Mouse (Mus musculus) forebrain, postnatal 0 days (tissue): Measurements from ENCODE around the gene Tex48. TPM values are rescaled to one million over a fixed set of nuclear protein-coding genes. Genes with fewer than 3 reads are reported as not detected.
A peak's percentile ranks its signal among the peaks of the same experiment; 100 is the strongest.

ENCODE experiments used
- ATAC-seq: fragments of 200-750 bp; cut with Nextera tagmentation; 2 replicates; pipeline ENCODE4 v1.8.0; 2017; ENCODE audit warnings: mild to moderate bottlenecking, moderate library complexity
- DNase-seq: peaks from one replicate; pipeline ENCODE4 v3.0.0-alpha.2; 2015
- H3K27ac ChIP-seq: fragments of 300-500 bp; sonication (generic); 2 replicates; pipeline ENCODE4 v1.5.1; 2014; ENCODE audit warnings: low read depth, mild to moderate bottlenecking, antibody characterized with exemption, low read length, moderate library complexity, mixed read lengths
- H3K27me3 ChIP-seq: fragments of 300-500 bp; sonication (generic); 2 replicates; pipeline ENCODE4 v1.6.1; 2014; ENCODE audit warnings: mild to moderate bottlenecking, low read length, mixed read lengths; ENCODE audit not compliant: insufficient read depth
- H3K36me3 ChIP-seq: fragments of 300-500 bp; sonication (generic); 2 replicates; pipeline ENCODE4 v1.6.1; 2014; ENCODE audit warnings: mild to moderate bottlenecking, moderate library complexity; ENCODE audit not compliant: insufficient read depth
- H3K4me1 ChIP-seq: fragments of 300-500 bp; sonication (generic); 2 replicates; pipeline ENCODE4 v1.6.1; 2014; ENCODE audit warnings: antibody characterized with exemption; ENCODE audit not compliant: insufficient read depth
- H3K4me2 ChIP-seq: fragments of 300-500 bp; sonication (generic); 2 replicates; pipeline ENCODE4 v1.6.1; 2014; ENCODE audit warnings: low read depth, mild to moderate bottlenecking, moderate library complexity
- H3K4me3 ChIP-seq: fragments of 300-500 bp; sonication (generic); 2 replicates; pipeline ENCODE4 v1.5.1; 2014; ENCODE audit warnings: low read depth, low read length, mixed read lengths
- H3K9ac ChIP-seq: fragments of 300-500 bp; sonication (generic); 2 replicates; pipeline ENCODE4 v1.6.1; 2014; ENCODE audit warnings: mild to moderate bottlenecking
- H3K9me3 ChIP-seq: fragments of 300-500 bp; sonication (generic); 2 replicates; pipeline ENCODE4 v1.6.1; 2016; ENCODE audit warnings: low read length
- CTCF ChIP-seq: sonication (generic); IDR thresholded peaks from 2 replicates; pipeline ENCODE4 v1.5.1; 2016; ENCODE audit warnings: antibody characterized with exemption, control low read depth, low read depth
- WGBS: fragments of 180-500 bp; shearing (Covaris S2); extraction: QIAGEN DNeasy Blood & Tissue Kit; methylation state at CpG from one replicate; pipeline ENCODE4 v1.1.7; 2014; 5-methylcytosine and 5-hydroxymethylcytosine counted together
- polyA plus RNA-seq: library from polyadenylated mRNA; unstranded; fragments of >200 nt; fragmentation: Nextera tagmentation; extraction: Ambion mirVana; gene quantifications from 2 replicates; pipeline ENCODE4 v1.2.1, GENCODE M21; 2015
- total RNA-seq: library from RNA; depleted of rRNA; stranded (reverse); fragments of >200 nt; gene quantifications from 2 replicates; pipeline ENCODE4 v1.2.3, GENCODE M21; 2014; rRNA removed

Tex48 gene
- total and polyA plus RNA-seq, 2 experiments from 2014 or later, result not detected

DNA sequence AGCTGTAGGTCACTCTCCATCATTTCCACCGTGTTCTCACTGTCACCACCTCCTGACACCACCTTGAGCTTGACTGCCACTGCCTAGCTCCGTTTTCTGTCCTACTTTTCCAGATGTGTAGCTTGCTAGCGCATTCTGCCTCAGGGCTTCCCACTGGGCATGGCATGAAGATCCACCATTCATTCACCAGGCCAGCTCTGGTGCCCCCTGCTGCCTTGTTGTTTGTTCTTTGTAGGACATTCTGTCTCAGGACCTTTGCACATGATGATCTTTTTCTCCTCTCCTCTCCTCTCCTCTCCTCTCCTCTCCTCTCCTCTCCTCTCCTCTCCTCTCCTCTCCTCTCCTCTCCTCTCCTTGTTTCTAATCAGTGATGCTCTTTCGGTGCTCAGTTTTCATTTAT lies 59.5 kb downstream of the Tex48 start:
- DNase-seq (no peak), ATAC-seq (no peak)
- Histone ChIP-seq H3K4me1 (no peaks in the 10 kb centered on the region), H3K9ac (no peak overlapping the region), H3K4me3 (no peak overlapping the region), H3K27ac (no peak overlapping the region), H3K36me3 (no peaks in the 10 kb centered on the region), H3K4me2 (no peak overlapping the region), H3K27me3 (no peaks in the 10 kb centered on the region; the same call in 1 of the 2 replicates), H3K9me3 (no peaks in the 10 kb centered on the region)
- WGBS, result 87% methylated on average over 4 of the region's 4 CpGs
- TF ChIP-seq CTCF, result no peak

DNA sequence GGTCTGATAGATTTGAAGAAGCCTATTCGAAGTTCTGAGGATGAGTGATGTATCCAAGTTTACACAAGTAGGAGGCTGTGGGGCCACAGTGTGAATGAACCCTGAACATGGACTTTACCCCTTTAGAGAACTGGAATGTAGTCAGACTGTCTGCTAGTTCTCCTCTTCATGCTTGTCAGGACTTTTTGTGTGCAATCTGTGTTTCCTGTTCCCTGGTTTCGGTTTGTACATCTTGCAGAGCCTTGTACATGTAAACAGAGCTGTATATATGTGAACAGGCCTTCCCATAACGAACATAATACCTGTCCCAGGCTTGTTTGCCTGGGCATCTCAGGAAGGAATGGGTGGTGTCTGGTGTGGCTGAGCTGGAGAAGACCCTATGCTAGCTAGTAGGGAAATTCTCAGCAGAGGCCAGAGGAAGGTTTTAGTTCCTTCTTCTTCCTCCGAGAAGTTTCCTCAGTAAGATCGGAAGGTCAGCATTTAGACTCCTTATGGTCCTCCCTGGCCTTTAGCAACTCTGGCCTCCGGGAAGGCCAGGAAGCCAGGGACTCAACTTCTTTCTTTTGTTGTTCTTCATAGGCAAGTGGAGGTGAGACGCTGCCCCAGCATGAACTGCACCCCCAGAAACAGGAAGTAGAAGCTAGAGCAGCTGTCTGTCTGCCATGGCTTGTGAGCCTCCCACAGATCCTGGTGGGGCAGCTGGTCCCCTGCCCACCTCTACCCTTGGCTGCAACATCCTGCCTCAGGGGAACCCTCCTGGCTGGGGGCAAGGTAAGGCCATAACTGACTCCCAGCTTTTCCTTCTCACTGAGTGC lies 60.2 kb downstream of the Tex48 start:
- TF ChIP-seq CTCF, result no peak
- no peak overlapping the region for H3K4me3 ChIP-seq
- no peaks in the 10 kb centered on the region for H3K4me1 ChIP-seq
- no peak overlapping the region for H3K9ac ChIP-seq
- H3K36me3 ChIP-seq, result no peaks in the 10 kb centered on the region
- ATAC-seq, result no peak
- DNase-seq, result no peak
- no peaks in the 10 kb centered on the region for H3K9me3 ChIP-seq
- H3K27me3 ChIP-seq, result no peaks in the 10 kb centered on the region; the same call in 1 of the 2 replicates
- H3K4me2 ChIP-seq, result no peak overlapping the region
- 85% methylated on average over 7 of the region's 7 CpGs for WGBS
- H3K27ac ChIP-seq, result no peak overlapping the region

DNA sequence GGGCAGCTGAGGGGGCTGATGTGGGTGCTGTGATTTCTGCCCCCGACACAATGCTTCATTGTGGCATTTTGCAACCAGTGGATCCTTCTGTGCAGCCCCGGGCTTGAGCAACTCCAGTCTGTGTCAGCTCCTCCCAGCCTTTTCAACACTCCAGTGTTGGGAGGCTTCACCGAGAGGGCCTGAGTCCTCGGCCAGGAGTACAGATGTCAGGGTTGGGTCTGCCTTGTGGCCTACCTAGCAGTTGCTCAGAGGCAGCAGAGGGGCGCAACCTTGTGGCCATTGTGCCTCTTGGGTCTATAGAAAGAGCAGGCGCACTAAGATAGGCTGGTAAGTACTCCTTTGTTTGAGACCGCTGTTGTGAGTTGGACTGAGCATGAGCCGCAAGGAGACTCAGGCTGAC lies 62.1 kb downstream of the Tex48 start:
- no peak overlapping the region for H3K4me2 ChIP-seq
- no peak for TF ChIP-seq CTCF
- no peak for DNase-seq
- no peak overlapping the region for H3K4me3 ChIP-seq
- 62% methylated on average over 8 of the region's 8 CpGs for whole genome bisulfite sequencing
- no peaks in the 10 kb centered on the region for H3K4me1 ChIP-seq
- no peaks in the 10 kb centered on the region for H3K9me3 ChIP-seq
- no peak overlapping the region for H3K9ac ChIP-seq
- H3K36me3 ChIP-seq, result 0 out of 2 replicates have a peak, but pooled peaks cover 3% of the 10 kb centered on the region
- no peaks in the 10 kb centered on the region; the same call in 1 of the 2 replicates for H3K27me3 ChIP-seq
- H3K27ac ChIP-seq, result no peak overlapping the region
- ATAC-seq, result no peak

DNA sequence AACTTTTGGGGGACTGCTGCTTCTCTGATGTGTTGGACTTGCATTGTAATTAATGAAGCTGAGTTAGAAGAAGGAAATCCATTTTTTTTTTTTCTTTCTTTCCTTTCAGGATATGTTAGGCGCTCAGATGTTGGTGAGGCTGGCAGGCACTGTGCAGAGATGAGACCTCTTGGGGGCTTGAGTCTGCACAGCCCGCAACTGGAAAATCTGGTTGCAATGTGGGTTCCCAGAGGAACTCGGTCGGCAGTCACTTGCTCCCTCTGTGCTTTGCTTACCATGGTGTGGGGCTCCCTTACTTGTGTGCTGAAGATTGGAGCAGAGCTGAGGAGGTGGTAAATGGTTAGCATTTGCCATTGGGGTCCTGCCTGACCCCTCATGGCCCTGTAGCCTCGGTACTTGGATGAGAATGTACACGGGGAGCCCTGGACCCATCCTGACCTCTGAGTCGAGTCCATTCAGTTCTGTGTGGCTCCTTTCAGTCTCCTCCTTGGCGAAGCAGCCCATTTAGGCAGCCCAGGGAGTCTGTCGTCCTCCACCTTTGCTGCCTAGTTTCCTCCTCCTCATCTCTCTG lies 63.0 kb downstream of the Tex48 start:
- TF ChIP-seq CTCF, result no peak
- H3K36me3 ChIP-seq, result 0 out of 2 replicates have a peak, but pooled peaks cover 3% of the 10 kb centered on the region
- H3K4me3 ChIP-seq, result peak overlapping the region; percentile 66
- 0 out of 2 replicates have a peak overlapping the region, but pooled peaks have one; percentile 22 for H3K27ac ChIP-seq
- H3K27me3 ChIP-seq, result no peaks in the 10 kb centered on the region; the same call in 1 of the 2 replicates
- H3K9me3 ChIP-seq, result no peaks in the 10 kb centered on the region
- peak overlapping the region; percentile 70 for H3K4me2 ChIP-seq
- no peaks in the 10 kb centered on the region for H3K4me1 ChIP-seq
- 40% methylated on average over 9 of the region's 9 CpGs for WGBS
- peak overlapping the region; percentile 68 for H3K9ac ChIP-seq
- DNase-seq (no peak), ATAC-seq (peak; percentile 19; the same call in 1 of the 2 replicates)

GRCm38 (mm10) chr4:63558407-63559081 lies 63.7 kb downstream of the Tex48 start, which contains the start of gene Tmem268:
Tmem268 (plus strand) TSS chr4:63558781.
- H3K4me2 ChIP-seq, result peak within 1 kb of the TSS; percentile 70
- peak within 1 kb of the TSS; percentile 66 for H3K4me3 ChIP-seq
- no peaks in the 10 kb centered on the region for H3K9me3 ChIP-seq
- H3K27me3 ChIP-seq, result no peaks in the 10 kb centered on the region; the same call in 1 of the 2 replicates
- TF ChIP-seq CTCF, result peak; percentile 46
- 3% methylated on average over 61 of the region's 81 CpGs for WGBS
- DNase-seq (peak; percentile 81), ATAC-seq (peak; percentile 92)
- peak within 1 kb of the TSS; percentile 68 for H3K9ac ChIP-seq
- 0 out of 2 replicates have a peak, but pooled peaks cover 3% of the 10 kb centered on the region for H3K36me3 ChIP-seq
- no peaks in the 10 kb centered on the region for H3K4me1 ChIP-seq
- 0 out of 2 replicates have a peak within 1 kb of the TSS, but pooled peaks have one; percentile 22 for H3K27ac ChIP-seq

- WGBS, result 36% methylated on average over 16 of the region's 16 CpGs
- H3K9ac ChIP-seq, result 0 out of 2 replicates have a peak overlapping the region, but pooled peaks have one; percentile 68
- TF ChIP-seq CTCF, result no peak
- H3K27ac ChIP-seq, result no peak overlapping the region
- ATAC-seq (no peak), DNase-seq (no peak)
- no peak overlapping the region for H3K4me3 ChIP-seq
- no peaks in the 10 kb centered on the region for H3K4me1 ChIP-seq
- no peaks in the 10 kb centered on the region; the same call in 1 of the 2 replicates for H3K27me3 ChIP-seq
- H3K9me3 ChIP-seq, result no peaks in the 10 kb centered on the region
- peak overlapping the region; percentile 70; the same call in 1 of the 2 replicates for H3K4me2 ChIP-seq
- peaks cover 11% of the 10 kb centered on the region; the same call in 1 of the 2 replicates for H3K36me3 ChIP-seq
Observed at GRCm38 (mm10) chr4:63557124-63558059, 64.8 kb downstream of the Tex48 start.

Other genes starting within 250 kb of the Tex48 start
- gene Akna, start 219.1 kb downstream of the Tex48 start, total RNA-seq, result 3.5 and 6.1 TPM in 2 replicates
- 1.2 and 3.8 TPM in 2 replicates for gene Akna, start 219.1 kb downstream of the Tex48 start, polyA plus RNA-seq
- gene Whrn, start 126.4 kb downstream of the Tex48 start, total RNA-seq, result 9.8 and 13.0 TPM in 2 replicates
- gene Whrn, start 126.4 kb downstream of the Tex48 start, polyA plus RNA-seq, result 2.6 and 3.8 TPM in 2 replicates
- 222 and 234 TPM in 2 replicates for gene Atp6v1g1, start 77.7 kb downstream of the Tex48 start, total RNA-seq
- gene Atp6v1g1, start 77.7 kb downstream of the Tex48 start, polyA plus RNA-seq, result 389 and 442 TPM in 2 replicates
- 4.5 and 5.9 TPM in 2 replicates for gene Tmem268, start 63.6 kb downstream of the Tex48 start, total RNA-seq
- 4.2 and 5.5 TPM in 2 replicates for gene Tmem268, start 63.6 kb downstream of the Tex48 start, polyA plus RNA-seq
- not detected in 2 replicates for gene Gm11213, start 17.2 kb downstream of the Tex48 start, total RNA-seq
- not detected in 2 replicates for gene Gm11213, start 17.2 kb downstream of the Tex48 start, polyA plus RNA-seq
- not detected in 2 replicates for gene Gm11214, start 41.0 kb upstream of the Tex48 start, total RNA-seq
- gene Gm11214, start 41.0 kb upstream of the Tex48 start, polyA plus RNA-seq, result not detected in 2 replicates
- 0.15 TPM in 1 of 2 replicates, not detected in the other for gene Tnfsf15, start 122.7 kb upstream of the Tex48 start, total RNA-seq
- not detected in 2 replicates for gene Tnfsf15, start 122.7 kb upstream of the Tex48 start, polyA plus RNA-seq
- 0.08 TPM in 1 of 2 replicates, not detected in the other for gene Tnfsf8, start 238.9 kb upstream of the Tex48 start, total RNA-seq
- gene Tnfsf8, start 238.9 kb upstream of the Tex48 start, polyA plus RNA-seq, result 0.04 TPM in 1 of 2 replicates, not detected in the other